Mouse (Mus musculus) olfactory bulb, adult 2 months (tissue): ENCODE results near the gene Gm49387. TPM values are rescaled to one million over a fixed set of nuclear protein-coding genes. Genes with fewer than 3 reads are reported as not detected.

ENCODE experiments used
- H3K27ac ChIP-seq: fragments of 200-500 bp; 2 replicates; pipeline ENCODE4 v1.5.1; 2012; ENCODE audit warnings: low read depth, low read length; ENCODE audit not compliant: insufficient read depth
- H3K4me1 ChIP-seq: fragments of 200-500 bp; 2 replicates; pipeline ENCODE4 v1.6.1; 2012; ENCODE audit warnings: low read length; ENCODE audit not compliant: control insufficient read depth, insufficient read depth
- H3K4me3 ChIP-seq: fragments of 200-500 bp; 2 replicates; pipeline ENCODE4 v1.5.1; 2012; ENCODE audit warnings: mild to moderate bottlenecking, low read depth, low read length, moderate library complexity; ENCODE audit not compliant: insufficient read depth
- CTCF ChIP-seq: fragments of 200-500 bp; IDR thresholded peaks from 2 replicates; pipeline ENCODE4 v1.5.1; 2012; ENCODE audit warnings: low read depth, mild to moderate bottlenecking, low read length, moderate library complexity; ENCODE audit not compliant: insufficient read depth
- POLR2A ChIP-seq: fragments of 200-500 bp; IDR thresholded peaks from 2 replicates; pipeline ENCODE4 v1.6.1; 2012; ENCODE audit warnings: mild to moderate bottlenecking, low read depth, low read length, moderate library complexity; ENCODE audit not compliant: insufficient read depth
- WGBS: fragments of 180-500 bp; shearing (Covaris S2); methylation state at CpG from one replicate; pipeline ENCODE4 v1.1.7; 2018; 5-methylcytosine and 5-hydroxymethylcytosine counted together
- polyA plus RNA-seq: library from polyadenylated mRNA; stranded (reverse); fragments of >200 nt; gene quantifications from 2 replicates; pipeline ENCODE4 v1.2.4, GENCODE M21; 2012; ENCODE audit warnings: low replicate concordance; ENCODE audit not compliant: missing spikeins, insufficient read depth, insufficient read length

Gene Gm49387
- polyA plus RNA-seq, 1 experiment: not detected

GRCm38 (mm10) chr14:31557273-31557672 is 83.4 kb downstream of the Gm49387 start:
- Histone ChIP-seq H3K27ac (no peak overlapping the region), H3K4me1 (peaks cover 14% of the 10 kb centered on the region), H3K4me3 (no peak overlapping the region)
- TF ChIP-seq CTCF: no peak
- TF ChIP-seq POLR2A: no peak
- WGBS: 91% methylated on average over 8 of the region's 8 CpGs

DNA sequence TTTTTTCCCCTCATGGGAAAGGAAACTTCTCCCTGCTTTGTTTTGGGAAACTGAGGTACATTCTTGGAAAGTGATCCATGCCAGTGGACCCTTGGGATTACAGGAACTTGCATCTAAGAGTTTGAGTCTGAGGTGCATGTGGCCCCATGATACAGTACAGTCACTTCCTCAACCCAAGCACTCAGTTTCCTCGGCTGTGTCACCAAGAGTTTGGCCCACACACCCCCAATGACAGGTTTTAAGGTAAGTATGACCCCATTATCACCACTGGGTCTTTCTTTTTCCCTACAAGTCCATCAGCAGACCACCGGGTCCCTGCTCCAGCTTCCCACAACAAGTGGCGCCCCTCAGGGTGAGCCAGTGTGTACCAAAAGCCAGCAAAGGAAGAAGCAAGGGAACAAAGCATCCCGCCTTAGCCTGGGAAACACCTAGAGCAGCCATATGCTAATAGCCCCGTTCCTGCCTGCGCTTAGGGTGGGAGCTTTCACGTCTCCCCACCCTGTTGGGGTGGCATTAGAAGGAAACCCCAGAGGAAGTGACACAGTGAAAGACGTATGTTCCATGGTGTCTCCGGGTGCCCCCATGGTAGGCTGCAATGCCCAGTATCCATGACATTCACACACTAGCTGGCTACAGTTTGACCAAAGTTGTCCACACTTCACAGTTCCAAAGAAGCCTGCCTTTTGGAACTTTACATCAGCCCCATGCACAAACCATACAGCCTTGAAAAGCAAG is 84.0 kb downstream of the Gm49387 start:
- H3K4me3 ChIP-seq: no peak overlapping the region
- peaks cover 14% of the 10 kb centered on the region for H3K4me1 ChIP-seq
- TF ChIP-seq POLR2A (no peak), CTCF (no peak)
- 87% methylated on average over 9 of the region's 9 CpGs for WGBS
- H3K27ac ChIP-seq: no peak overlapping the region

DNA sequence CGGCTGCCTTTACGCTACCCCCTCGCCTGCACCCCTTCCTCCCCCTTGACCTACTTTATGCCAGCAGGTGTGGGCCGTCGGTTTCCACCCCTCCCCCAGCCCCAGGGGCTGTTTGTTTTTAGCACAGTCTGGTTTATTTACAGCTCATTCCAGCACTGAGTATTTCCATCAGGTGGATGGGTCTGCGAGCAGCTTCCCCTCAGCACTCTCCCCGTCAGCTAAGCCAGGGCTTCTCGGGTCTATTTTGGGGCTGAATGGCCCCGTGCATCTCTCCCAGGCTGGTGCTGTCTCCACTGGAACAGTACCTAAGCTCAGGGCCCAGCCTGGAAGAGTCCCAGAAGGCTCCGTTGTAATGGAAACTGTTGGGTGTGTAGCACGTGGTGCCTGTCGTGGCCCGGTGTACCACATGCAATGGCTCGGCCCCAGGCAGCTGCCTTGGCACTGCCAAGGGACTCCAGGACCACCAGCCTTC is 84.7 kb downstream of the Gm49387 start:
- Histone ChIP-seq H3K4me3 (no peak overlapping the region), H3K4me1 (peaks cover 14% of the 10 kb centered on the region), H3K27ac (no peak overlapping the region)
- 41% methylated on average over 14 of the region's 14 CpGs for WGBS
- TF ChIP-seq POLR2A: no peak

- 95% methylated on average over 7 of the region's 7 CpGs for WGBS
- Histone ChIP-seq H3K4me3 (no peak overlapping the region), H3K4me1 (peaks cover 14% of the 10 kb centered on the region), H3K27ac (no peak overlapping the region)
- TF ChIP-seq CTCF: no peak
- TF ChIP-seq POLR2A: no peak
These were observed 85.7 kb downstream of the Gm49387 start for GRCm38 (mm10) chr14:31555021-31555420.

DNA sequence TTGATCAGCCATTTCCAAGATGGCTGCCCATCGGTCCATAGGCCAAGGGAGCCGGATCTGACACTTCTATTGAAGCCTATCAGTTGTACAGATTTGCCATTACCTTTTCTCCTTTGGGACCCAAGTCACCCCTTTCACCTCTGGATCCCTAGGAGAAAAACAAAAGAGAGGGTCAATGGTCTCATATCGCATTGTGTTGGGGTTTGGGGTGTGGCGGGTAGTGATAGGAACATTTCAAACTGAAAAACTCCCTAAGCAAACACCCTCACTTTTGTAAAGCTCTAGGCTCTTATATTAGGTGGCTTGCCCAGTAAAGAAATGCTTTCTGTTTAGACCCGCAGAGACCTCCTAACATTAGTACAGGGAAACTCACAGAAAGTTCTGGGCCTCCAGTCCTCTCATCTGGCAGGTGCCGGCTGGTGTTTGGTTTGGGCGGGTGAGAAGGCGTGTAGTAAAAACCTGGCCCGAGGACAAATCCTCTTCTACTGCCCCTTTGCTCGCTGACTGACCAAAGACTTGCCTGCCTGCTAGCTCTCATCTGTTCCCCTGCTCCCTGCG is 96.7 kb downstream of the Gm49387 start:
- no peaks in the 10 kb centered on the region for H3K4me1 ChIP-seq
- TF ChIP-seq CTCF (no peak), POLR2A (no peak)
- 88% methylated on average over 11 of the region's 11 CpGs for WGBS
- no peak overlapping the region for H3K4me3 ChIP-seq
- no peak overlapping the region for H3K27ac ChIP-seq

GRCm38 (mm10) chr14:31537298-31537697 is 103.4 kb downstream of the Gm49387 start:
- TF ChIP-seq POLR2A (no peak), CTCF (no peak)
- WGBS: 59% methylated on average over 6 of the region's 6 CpGs
- H3K27ac ChIP-seq: no peak overlapping the region
- H3K4me1 ChIP-seq: no peaks in the 10 kb centered on the region
- H3K4me3 ChIP-seq: no peak overlapping the region

DNA sequence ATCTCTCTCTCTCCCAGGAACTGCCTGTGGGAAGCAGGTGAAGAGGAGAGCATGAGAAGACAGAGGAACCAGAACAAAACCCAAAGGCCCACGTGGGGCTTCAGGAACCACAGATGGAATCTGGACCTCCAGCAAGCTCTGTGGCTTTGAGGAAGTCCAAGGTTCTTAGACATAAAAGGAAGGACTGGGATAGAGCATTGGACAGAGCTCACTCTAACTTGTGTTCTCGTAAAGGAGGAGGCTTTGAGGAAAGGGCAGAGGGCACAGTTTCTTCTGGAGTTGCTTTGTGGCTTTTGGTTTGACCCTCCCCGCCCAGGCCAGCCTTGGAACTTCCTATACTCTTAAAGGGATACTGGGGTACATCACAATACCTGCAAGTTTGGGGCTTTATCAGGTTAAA is 108.0 kb downstream of the Gm49387 start:
- TF ChIP-seq CTCF: no peak
- TF ChIP-seq POLR2A: no peak
- WGBS: 69% methylated on average over 3 of the region's 3 CpGs

DNA sequence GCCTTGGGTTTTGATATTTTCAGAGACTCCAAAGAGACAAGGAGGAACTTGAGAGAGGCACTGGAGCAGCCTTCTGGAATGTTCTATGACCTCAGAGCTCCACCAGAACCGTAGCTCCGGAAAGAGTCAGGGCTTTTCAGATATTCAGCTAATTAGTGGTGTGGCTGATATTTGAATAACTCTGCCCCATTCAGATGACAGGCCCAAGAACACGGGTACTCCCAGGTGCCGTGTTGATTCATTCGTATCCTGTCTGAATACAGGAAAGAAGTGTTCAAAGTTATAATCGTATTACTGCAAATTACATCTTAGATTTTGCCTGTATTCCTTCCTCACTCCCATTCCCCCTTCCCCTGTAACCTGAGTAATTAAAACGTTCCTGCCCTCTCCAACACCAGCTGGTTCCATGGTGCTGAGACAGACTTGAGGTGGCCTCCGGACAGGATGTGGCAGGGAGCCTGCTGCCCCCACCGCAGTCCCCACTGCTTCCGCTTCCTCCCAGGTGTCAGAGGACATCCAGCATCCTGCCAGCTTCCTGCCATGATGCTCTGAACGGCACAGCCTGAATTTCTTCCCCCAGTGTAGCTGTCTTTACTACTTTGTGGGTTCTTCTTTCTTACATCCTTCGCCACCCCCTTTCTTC is 109.1 kb downstream of the Gm49387 start:
- 57% methylated on average over 12 of the region's 12 CpGs for WGBS
- Histone ChIP-seq H3K27ac (no peak overlapping the region), H3K4me3 (no peak overlapping the region), H3K4me1 (no peaks in the 10 kb centered on the region)
- TF ChIP-seq POLR2A: no peak
- no peak for TF ChIP-seq CTCF

More for the DNA sequence above, 108.0 kb downstream of the Gm49387 start:
- Histone ChIP-seq H3K4me1 (no peaks in the 10 kb centered on the region), H3K4me3 (no peak overlapping the region), H3K27ac (no peak overlapping the region)

DNA sequence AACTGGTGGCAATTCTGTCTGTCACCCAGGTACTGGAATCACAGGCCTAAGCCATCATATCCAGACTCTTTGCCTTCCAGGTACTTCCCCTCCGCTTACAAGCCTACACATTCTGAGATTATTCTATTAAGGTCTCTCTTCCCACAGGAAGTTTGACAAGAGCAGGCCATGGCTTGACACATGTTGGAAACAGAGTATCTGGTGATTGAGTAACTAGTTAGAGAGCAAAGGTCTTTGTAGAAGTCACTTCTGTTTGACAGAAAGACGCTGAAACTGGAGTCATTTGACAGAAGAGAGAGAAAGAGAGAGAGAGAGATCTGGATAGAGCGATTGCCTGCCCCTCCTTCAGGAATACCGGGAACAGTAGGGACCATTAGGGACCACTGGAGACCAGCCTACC is 109.8 kb downstream of the Gm49387 start:
- Histone ChIP-seq H3K4me1 (no peaks in the 10 kb centered on the region), H3K4me3 (no peak overlapping the region), H3K27ac (no peak overlapping the region)
- TF ChIP-seq POLR2A (no peak), CTCF (no peak)
- 93% methylated on average over 4 of the region's 4 CpGs for WGBS
